Mouse (Mus musculus) cerebral cortex, adult 2 months (tissue): ENCODE data around the gene Mrps6.

Experiments
- WGBS: fragments of 180-500 bp; shearing (Covaris S2); methylation state at CpG from one replicate; pipeline ENCODE4 v1.1.7; 2018; 5-methylcytosine and 5-hydroxymethylcytosine counted together

The Mrps6 gene

DNA sequence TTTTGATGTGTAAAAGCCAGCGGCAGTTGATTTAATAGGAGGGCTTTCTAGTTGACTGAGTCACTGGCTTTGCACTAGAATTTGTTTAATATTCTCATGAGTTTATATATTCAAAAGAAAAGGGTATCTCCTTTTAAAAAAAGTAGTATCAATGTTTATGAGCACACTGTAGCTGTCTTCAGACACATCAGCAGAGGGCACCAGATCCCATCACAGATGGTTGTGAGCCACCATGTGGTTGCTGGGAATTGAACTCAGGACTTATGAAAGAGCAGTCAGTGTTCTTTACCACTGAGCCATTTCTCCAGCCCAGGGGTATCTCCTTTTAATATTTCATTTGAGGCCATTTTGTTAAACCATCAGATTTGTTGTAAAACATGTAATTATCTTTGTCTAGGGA, 4.8 kb downstream of the Mrps6 start:
- WGBS: 96% methylated on average over 1 of the region's 1 CpGs

- whole genome bisulfite sequencing: 68% methylated on average over 2 of the region's 2 CpGs
These were observed 6.7 kb downstream of the Mrps6 start for GRCm38 (mm10) chr16:92064801-92065200.

DNA sequence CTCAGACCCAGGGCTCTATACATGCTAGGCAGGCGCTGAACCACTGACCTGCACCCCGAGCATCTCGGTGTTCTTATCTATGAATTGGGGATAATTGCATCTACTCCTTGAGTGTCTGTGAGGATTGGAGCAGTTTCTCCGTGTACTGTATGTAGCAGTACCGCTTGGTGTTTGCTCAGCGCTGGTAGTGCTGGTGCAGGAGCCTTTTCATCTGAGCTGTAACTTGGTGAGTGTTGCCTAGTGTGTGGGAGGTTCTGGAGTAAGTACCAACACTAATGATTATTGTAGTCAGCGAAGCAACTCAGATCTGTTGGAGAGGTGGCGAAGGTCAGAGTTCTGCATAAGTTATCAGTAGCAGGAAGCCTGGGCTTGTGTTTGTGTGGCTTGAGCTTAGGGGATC, 12.3 kb downstream of the Mrps6 start:
- WGBS: 83% methylated on average over 8 of the region's 8 CpGs

DNA sequence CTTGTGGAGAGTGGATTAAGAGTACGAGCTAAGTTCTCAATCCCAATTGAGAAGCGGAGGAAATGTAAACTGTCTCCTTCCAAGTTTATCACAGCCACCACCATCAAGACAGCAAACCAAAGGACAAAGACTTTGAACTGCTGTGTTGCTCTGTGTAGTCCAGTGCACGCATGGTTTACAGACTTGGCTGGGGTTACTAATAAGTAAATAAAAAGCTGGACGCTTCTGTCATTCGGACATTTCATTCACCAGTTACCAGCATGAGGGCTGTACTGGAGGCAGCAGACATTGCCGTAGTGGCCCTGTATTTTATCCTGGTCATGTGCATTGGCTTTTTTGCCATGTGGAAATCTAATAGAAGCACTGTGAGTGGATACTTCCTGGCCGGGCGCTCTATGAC, 18.7 kb downstream of the Mrps6 start:
- WGBS: 96% methylated on average over 8 of the region's 8 CpGs

DNA sequence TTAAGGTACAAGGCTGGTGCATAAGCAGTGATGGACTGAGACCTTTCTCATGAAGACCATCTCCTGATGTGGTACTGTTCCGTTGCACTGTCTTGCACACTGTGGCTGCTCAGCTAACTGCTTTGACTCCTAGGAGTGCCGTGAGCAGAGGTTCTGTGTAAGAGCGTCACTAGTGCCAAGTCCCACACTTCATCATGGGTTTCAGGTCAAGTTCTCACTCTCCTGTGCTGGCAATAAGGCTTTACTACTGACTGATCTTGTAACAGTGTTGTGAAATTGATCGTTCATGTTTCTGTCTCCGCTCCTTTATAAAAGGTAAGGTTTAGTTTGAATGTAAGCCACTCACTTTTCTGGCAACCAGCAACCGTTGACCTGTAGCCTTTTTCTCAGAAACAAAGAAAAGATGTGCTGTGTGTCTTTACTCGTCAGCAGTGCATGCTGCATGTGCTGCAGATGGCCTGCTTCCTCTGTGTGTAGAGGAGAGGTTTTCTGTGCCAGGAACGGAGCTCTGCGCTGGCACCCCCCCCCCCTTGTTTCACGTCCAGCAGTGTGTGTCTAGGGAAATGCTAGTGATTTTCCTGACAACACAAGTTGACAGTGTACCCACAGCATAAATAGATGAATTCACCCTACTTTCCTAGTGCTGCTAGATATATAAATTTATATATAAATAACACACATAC, 25.8 kb downstream of the Mrps6 start:
- WGBS: 56% methylated on average over 10 of the region's 10 CpGs

- 52% methylated on average over 3 of the region's 3 CpGs for WGBS
These were observed 31.2 kb downstream of the Mrps6 start for GRCm38 (mm10) chr16:92089225-92089624.

- 64% methylated on average over 5 of the region's 5 CpGs for WGBS
These were observed 33.8 kb downstream of the Mrps6 start for GRCm38 (mm10) chr16:92091876-92092275.

DNA sequence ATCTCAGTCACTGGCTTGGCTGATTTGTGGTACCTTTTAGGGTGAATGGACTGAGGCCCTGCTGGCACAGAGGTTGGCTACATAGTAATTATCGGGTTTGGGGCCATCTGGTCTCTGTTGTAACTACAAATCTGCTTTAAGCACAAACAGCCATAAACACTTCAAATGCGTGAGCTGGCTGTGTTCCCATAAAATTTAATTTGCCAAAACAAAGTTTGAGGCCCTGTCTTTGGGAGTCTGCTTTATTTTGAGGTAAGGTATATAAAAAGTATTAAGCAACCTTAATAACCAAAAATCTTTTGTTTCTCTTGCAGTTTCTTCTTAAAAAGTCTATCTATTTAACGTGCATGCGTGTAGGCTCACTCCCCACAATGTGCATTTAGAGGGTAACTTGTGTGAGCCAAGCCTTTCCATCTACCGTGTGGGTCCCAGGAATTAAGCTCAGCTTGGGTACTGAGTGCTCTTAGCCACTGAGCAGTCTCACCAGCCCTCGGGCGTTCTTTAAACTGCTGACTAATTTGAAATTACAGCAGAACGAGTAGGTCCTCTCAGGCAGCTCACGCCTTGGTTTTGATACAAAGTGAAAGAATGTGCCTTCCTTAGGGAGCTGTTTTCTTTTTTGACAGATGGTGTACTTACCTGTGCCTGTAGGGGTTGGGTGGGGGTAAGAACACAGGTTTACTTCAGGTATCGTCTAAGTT, 40.4 kb downstream of the Mrps6 start:
- WGBS: 78% methylated on average over 10 of the region's 10 CpGs

GRCm38 (mm10) chr16:92099598-92099997, 41.5 kb downstream of the Mrps6 start:
- 65% methylated on average over 16 of the region's 16 CpGs for WGBS

- WGBS: 49% methylated on average over 4 of the region's 4 CpGs
These were observed 42.0 kb downstream of the Mrps6 start for GRCm38 (mm10) chr16:92100111-92100510.

GRCm38 (mm10) chr16:92102115-92102514, 44.0 kb downstream of the Mrps6 start:
- WGBS: 67% methylated on average over 5 of the region's 5 CpGs

- 93% methylated on average over 7 of the region's 7 CpGs for WGBS
These were observed 44.9 kb downstream of the Mrps6 start for GRCm38 (mm10) chr16:92102931-92103330.

- 62% methylated on average over 9 of the region's 9 CpGs for WGBS
These were observed 45.7 kb downstream of the Mrps6 start for GRCm38 (mm10) chr16:92103572-92104331.

DNA sequence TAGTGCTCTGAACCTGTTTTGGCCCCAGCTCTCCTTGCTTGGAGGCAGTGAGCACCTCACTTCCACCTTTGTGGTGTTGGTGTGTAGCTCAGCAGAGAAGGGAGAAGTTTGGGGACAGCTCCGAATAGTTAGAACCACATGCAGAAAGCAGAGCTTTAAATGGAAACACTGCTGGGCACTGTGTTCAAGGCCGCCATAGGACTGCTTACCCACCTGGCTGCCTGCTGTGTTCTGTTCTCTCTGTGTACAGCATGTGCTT, 46.2 kb downstream of the Mrps6 start:
- 60% methylated on average over 2 of the region's 2 CpGs for WGBS

DNA sequence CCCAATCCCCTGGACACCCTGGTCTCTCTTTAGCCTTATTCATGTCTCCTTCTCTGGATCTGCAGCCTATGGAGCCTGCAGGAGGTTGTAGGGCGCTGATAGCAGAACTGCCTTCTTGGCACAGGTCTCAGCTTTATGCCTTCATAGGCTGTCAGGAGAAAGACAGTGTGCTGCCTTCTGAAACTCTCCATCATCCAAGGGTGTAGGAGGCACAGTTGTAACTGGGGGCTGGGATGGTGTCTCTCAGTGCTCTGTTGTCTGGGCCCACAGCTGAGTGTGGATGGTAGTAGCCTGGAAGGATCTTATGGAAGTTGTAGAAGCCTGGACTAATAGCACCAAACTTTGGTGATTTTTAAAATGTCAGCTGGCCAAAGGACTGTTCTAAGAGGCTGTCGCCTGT, 46.9 kb downstream of the Mrps6 start:
- 83% methylated on average over 2 of the region's 2 CpGs for WGBS

GRCm38 (mm10) chr16:92105631-92106030, 47.6 kb downstream of the Mrps6 start:
- WGBS: 80% methylated on average over 3 of the region's 3 CpGs

GRCm38 (mm10) chr16:92107346-92107745, 49.3 kb downstream of the Mrps6 start:
- 80% methylated on average over 5 of the region's 5 CpGs for WGBS

- WGBS: 75% methylated on average over 5 of the region's 5 CpGs
These were observed 56.7 kb downstream of the Mrps6 start for GRCm38 (mm10) chr16:92114706-92115241.

- 31% methylated on average over 20 of the region's 20 CpGs for WGBS
These were observed 57.7 kb downstream of the Mrps6 start for GRCm38 (mm10) chr16:92115611-92116421.

GRCm38 (mm10) chr16:92117337-92118209, 59.5 kb downstream of the Mrps6 start:
- 62% methylated on average over 9 of the region's 9 CpGs for WGBS

DNA sequence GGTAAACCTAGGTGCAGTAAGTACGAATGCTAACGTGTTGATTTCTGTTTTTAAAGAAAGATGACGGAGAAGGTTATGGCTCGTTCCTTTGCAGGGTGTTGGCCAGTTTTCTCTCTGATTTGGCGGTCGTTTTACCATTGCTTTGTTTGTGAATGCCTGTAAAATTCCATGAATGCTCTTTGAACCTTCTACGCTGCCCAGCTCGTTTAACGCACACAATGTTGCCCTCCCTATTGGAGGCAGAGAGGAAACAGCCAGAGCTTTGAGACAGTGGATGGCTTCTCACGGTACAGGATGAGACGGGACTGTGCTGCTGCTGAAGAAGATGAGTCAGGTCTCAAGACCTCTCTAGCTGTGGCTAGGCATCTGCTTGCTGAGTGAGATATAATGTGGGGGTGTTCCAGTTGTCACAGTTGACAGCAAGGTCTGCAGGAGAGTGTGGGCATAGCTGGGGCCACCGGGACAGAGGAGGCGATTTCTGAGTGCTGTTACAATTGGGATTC, 61.0 kb downstream of the Mrps6 start:
- 69% methylated on average over 13 of the region's 13 CpGs for WGBS
